Mouse (Mus musculus): ENCODE results near the gene Mpp5.

The Mpp5 gene

GRCm38 (mm10) chr12:78861496-78862253 lies 113.0 kb downstream of the Mpp5 start, which contains the start of the genes Atp6v1d and Eif2s1:
TSS of gene Atp6v1d (minus strand) at chr12:78861638.
TSS of gene Eif2s1 (plus strand) at chr12:78861819.
- under 1% methylated on average over 55 of the region's 55 CpGs for WGBS

- WGBS, result 0% methylated on average over 22 of the region's 22 CpGs
Observed at GRCm38 (mm10) chr12:78862254-78862730, 113.6 kb downstream of the Mpp5 start.

GRCm38 (mm10) chr12:78865434-78865833 lies 116.7 kb downstream of the Mpp5 start:
- 100% methylated on average over 1 of the region's 1 CpGs for whole genome bisulfite sequencing

GRCm38 (mm10) chr12:78868115-78868514 lies 119.4 kb downstream of the Mpp5 start:
- 74% methylated on average over 1 of the region's 1 CpGs for WGBS

- WGBS, result over 99% methylated on average over 3 of the region's 3 CpGs
Observed at GRCm38 (mm10) chr12:78874581-78874980, 125.9 kb downstream of the Mpp5 start.

GRCm38 (mm10) chr12:78890062-78890461 lies 141.4 kb downstream of the Mpp5 start:
- WGBS, result 71% methylated on average over 1 of the region's 1 CpGs
